Mouse (Mus musculus) urinary bladder, postnatal 14 days (tissue): ENCODE measurements at regions not wholly inside any gene's neighbourhood (a gene's known extent, or its start where the extent isn't known, plus 50 kb on each side); places are given as distances from the start of the nearest gene placed in this dataset.
"Not testable (repeated sequence)": the region's sequence is repeated elsewhere in the genome, so short reads cannot be mapped to it uniquely, and the experiment has no call there.

ENCODE experiments used
- DNase-seq: peaks from one replicate; pipeline ENCODE4 v3.0.0; 2021; ENCODE audit warnings: low spot score

DNA sequence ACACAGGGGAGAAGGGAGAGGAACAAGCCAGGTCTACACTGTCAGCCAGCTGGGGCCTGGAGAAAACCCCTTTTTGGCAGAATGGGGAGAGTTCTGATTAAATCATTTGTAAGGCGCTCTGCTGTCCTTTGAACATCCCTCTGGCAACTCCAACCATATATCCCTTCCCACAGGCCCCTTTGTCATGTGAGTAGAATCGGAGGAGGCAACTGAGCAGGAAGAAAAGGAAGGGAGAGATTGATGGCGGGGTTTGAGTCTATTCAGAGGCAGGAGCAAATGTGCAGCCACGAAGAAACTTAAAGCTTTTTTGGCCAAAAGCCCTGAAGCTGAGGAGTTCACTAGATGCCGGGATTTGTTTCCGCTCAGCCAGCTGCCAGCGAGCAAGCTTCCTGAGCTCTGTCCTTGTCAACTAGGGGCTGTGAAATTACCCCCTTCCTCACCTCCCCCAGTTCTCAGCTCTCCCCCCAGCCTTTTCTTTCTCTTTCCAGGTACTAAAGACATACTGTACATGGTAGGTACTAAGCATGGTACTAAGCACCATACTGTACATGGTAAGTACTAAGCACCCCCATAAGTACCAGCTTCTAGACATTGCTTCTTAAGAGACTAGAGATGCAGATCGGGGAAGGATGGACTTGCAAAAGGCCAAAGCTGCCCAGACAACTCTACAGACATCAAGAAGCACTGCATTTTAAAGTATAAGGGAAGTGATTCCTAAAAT lies 100.6 kb upstream of the Fam78b start:
- no peak for DNase-seq

DNA sequence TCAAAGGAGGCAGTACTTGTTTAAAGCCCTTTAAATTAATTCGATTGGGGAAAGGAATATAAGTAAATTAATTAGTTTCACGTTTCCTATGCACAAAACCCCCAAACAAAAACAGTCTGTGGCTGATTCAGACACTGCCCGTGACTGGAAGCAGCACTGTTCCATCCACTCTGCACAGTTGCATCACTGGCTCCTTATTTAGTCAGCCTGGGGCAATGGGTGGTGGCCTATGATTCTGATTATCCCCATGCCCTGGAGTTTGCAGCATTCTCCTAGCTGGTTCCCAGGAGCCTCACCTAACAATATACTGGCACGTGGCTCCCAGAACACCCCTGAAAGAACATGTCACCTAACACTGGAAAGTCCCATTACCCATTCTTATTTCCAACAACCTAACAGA lies 99.6 kb upstream of the Fam78b start:
- DNase-seq: no peak

DNA sequence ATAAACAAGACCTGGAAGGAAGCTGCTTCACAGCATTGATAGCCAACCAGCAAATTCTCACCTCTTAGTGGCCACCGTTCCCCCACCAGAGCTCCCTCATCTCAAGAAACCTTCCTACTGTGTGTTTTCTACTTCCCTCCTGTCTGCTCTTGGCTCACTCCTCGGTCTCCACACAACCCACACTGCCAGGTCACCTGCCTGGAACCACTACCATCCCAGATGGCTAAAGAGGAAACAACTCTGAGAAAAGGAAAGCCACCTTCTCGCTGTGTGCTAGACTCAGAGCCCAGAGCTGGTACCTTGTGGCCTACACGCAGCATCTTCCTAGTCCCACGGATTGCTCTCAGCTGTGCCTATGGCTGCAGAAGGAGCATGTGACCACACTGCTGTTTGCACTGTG lies 97.8 kb upstream of the Fam78b start:
- DNase-seq: no peak

DNA sequence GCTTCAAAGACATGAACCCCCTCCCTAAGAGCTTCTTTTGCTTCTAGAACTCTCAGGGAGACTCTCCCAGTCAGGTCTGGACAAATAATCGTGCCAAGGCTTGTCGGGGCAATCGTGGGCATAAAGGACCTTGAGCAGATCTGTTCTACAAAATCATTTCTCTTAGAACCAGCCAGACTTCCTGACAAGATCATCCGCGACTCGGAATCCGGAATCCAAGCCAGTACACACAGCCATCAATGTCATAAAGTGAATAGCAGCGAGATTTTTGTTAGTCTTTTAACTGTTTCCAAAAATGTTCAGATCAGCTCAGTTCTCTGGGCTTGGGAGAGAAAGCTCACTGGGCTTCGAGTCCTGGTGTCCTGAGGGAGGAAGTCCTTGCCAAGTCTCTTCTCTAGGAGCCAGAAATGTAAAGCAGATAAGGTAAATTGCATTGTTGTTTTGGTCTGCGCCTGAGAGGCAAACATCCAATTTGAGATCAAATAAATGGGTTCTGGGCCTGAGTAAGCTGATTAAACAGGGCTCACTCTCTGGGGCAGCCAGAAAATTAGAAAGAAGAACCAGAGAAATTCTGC lies 92.9 kb upstream of the Fam78b start:
- no peak for DNase-seq

DNA sequence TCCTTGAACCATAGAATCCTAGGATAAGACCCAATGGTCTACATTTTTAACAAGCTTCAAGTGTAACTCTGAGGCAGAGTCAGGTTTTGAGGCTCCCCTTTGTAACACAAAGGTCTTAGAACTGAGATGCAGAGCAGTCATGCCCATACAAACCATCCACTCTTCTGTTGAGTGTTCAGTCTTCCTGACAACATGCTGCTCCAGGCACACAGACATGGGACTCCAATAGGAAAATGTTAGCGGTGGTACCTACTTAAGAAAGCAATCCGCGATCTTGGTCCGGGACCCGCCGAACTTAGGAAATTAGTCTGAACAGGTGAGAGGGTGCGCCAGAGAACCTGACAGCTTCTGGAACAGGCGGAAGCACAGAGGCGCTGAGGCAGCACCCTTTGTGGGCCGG lies 89.0 kb upstream of the Fam78b start:
- DNase-seq: not testable (repeated sequence)

DNA sequence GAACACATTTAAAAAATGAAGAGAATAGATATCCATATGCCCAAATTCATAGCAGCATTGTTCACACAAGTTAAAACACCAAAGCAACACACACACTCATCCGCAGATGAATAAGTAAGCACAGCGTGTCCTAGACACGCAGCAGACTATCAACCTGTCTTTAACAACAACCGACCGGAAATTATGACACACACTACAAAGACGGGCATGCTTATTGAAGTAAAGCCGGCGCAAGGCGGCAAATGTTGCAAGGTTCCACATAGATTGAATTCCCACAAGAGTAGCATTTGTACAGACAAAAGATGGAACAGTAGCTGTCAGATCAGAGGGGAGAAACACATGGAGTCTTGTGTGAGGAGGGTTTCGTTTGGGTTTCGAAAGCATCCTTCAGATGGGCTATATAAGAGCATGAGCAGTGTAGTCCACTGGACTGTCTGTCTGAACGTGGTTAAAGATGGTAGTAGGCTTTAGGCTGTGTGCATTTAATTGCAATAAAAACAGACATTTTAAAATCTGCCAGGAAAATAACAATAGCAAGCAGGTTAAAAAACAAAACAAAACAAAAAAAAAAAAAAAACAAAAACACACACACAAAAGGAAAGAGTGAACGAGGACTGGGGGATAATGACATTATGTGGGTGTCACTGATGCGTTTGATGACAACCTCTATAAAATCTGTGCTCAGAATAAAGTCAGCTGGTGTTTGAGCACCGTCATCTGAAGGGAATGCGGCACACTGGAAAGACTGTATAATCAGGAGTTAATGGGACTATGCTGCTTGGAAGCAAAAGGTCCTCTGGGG lies 78.1 kb upstream of the Fam78b start:
- no peak for DNase-seq

DNA sequence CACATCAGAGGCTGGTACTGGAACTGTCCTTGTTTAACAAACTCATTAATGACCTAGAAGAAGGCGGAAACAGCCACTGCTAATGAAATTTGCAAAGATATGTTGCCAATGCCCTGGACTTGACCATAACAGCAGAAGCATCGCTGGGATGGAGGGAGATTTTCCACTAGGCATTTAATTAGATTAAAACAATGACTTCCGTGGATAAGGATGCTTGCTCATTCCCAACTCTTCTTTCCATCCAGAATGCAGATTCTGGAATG lies 77.6 kb upstream of the Fam78b start:
- DNase-seq: no peak

DNA sequence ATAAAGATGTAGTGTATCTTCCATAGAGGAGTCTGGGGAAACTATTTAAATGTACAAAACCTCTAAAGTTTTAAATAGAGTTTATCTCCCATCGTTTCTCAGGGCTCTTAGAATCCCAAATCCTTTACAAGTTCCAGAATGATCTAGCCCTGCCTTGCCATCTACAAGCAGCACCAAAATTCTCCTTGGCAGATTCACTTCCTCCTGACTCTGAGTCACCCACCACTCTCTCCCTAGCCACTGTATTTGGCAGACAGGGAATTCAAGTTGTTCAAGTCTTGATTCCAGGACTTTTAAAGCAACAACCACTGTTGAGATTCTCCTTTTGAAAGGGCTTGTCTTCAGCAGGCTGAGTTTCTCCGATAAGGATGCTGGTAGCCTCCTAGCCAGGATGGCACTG lies 77.1 kb upstream of the Fam78b start:
- no peak for DNase-seq

DNA sequence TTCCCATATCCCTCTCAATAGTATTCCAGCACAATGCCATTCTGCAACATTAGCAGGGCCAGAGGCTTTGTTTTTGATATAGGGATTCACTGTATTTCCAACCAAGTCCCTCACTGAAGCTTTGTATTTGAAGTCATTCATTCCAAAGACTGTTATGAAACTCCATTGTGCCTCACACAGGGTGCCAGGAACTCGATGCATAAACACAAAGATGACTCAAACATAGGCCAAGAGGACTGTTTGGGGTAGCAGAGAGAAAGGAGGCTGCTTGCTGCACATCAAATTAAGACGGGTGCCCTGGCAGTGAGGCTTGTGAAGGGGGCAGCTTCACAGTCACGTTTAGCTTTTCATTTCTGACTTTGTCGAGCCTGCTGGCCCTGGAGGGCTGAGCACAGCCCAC lies 75.1 kb upstream of the Fam78b start:
- no peak for DNase-seq

DNA sequence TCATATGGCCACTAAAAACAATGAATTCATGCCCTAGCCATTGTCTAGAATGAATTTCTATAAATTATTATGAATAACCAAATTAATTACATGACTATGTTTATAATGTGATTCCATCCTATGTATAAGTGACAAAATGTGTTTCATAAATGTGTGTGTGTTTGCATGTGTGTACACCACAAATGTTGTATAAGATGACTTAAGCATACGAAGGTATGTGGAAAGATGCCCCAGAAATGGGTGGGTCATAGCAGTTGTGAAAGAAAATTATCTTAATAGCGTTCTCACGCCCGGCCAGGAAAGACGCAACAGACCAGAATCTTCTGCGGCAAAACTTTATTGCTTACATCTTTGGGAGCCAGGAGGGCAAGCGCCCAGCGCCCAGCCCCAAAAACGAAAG lies 61.5 kb upstream of the Fam78b start:
- not testable (repeated sequence) for DNase-seq

DNA sequence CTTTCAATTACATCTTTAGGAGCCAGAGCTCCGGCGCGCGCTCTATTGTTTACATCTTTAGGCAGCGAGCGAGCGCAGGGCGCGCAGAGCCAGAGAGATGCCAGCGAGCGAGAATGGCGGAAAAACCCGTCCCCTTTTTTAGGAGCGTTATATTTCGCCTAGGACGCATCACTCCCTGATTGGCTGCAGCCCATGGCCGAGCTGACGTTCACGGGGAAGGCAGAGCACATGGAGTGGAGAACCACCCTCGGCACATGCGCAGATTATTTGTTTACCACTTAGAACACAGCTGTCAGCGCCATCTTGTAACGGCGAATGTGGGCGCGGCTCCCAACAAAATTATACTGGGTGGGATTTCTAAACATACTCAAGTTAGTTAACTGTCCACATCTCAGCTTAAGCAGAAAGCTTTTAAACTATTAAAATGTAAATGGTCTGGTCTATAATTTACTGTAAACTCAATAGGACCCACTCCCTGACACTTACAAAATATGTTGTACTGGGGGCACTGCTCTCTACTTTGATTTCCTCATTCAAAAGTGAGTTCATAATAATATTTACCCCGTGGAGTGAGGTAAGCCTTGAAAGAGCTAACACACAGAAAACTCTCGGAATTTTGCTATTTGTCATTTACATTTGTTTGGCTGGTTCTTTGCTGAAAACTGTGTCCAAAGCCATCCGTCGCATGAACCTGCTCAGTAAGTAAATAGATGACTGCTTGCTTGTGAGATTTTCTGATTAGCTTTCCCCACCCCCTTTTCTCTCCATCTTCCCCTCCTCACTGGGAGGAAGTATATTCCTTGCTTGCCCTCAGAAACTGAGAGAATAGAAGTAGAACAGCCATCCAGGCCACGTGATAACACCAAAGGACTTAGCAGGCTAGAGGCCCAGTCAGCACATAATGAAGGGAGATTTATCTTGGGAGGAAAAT lies 60.8 kb upstream of the Fam78b start:
- not testable (repeated sequence) for DNase-seq

DNA sequence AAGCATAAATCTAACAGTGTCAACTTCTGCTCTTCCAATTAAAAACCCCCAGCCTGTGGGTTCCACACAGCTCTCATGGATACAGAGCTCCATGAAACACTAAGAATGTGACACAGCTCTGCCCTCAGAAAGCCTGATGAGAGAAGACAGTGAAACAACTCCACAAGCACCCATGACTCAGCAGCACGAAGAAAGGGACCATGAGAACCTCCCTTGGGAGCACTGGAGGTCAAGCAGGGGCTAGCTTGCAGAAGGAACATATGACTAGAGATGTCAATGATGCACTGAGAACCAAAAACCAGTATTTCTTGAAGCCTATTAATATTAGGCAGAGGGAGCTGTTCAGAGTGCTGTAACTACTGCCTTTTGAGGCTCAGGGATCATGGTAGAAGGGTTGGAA lies 59.0 kb upstream of the Fam78b start:
- DNase-seq: no peak

DNA sequence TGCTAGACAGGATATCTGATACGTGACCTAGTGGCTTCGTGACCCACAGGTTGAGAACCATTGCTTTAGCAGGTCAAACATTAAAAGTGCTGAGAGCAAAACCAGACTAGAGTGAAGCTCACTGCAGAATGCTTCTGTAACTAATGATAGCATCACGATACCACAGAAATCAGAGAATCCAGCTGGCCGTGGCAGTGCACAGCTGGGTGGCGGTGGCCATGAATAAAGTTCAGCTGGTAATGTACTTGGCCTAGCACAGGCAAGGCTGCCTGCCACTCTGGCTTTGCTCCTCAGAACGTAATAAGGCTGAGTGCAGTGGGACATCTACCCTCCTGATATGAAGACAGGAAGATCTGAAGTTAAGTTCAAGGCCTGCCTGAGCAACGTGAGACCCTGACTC lies 56.7 kb upstream of the Fam78b start:
- no peak for DNase-seq

DNA sequence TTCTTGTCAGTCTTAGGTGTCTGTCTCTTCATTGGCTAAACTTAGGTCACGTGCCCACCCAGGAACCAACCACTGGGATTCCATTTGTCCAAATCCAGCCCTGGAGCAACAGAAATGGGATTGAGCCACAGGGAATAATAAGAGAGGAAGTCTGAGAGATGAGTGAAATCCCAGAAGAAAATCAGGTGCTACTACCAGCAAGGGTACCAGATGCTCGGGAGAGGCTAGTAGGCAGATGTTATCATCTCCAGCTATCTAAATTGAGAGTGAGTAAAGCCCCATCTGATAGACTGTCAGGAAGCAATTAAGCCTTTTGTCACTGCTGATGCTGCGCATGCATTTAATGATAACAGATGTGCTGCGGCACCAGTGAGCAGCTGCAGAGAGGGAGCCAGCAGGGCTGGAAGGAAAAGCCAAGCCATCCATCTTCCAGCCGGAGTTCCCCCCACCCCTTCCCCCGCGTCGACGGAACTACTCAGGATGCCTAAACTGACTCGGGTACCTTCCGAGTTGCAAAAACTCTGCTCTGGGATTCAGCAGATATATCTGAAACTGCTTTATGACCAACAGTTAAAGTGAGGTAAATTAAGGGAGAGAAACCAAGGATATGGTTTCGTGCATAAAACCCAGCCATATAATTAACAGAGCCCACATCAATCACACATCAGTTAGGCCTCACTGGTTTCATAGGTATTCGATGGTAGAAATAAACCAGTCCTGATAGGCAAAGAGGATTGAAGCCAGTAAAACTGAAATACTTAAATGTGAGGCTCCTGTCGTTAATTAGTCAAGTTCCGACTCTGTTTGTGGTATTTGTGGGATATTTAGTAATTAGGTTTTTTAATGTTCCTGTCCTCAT lies 53.1 kb upstream of the Fam78b start:
- no peak for DNase-seq
